Mouse (Mus musculus) megakaryocyte, embryonic 14.5 days (primary cell): ENCODE results near the gene H6pd. TPM values are rescaled to one million over a fixed set of nuclear protein-coding genes. Genes with fewer than 3 reads are reported as not detected.

Experiments
- H3K27me3 ChIP-seq: replicated peaks from 2 replicates; pipeline ENCODE3; 2012; ENCODE audit warnings: inconsistent platforms
- H3K36me3 ChIP-seq: replicated peaks from 2 replicates; pipeline ENCODE3; 2012; ENCODE audit warnings: low read length, inconsistent platforms, mixed read lengths
- H3K4me1 ChIP-seq: 2 replicates; pipeline ENCODE4 v1.6.1; 2012; ENCODE audit warnings: inconsistent platforms
- H3K4me3 ChIP-seq: replicated peaks from 2 replicates; pipeline ENCODE3; 2012; ENCODE audit warnings: moderate library complexity, mild to moderate bottlenecking, inconsistent platforms
- H3K9me3 ChIP-seq: 2 replicates; pipeline ENCODE4 v1.6.1; 2012; ENCODE audit warnings: inconsistent platforms
- FLI1 ChIP-seq: IDR thresholded peaks from 2 replicates; pipeline ENCODE4 v1.6.1; 2012; ENCODE audit warnings: low read length, inconsistent platforms, mixed read lengths
- GATA1 ChIP-seq: IDR thresholded peaks from 3 replicates; pipeline ENCODE4 v1.6.1; 2012; ENCODE audit warnings: mixed read lengths, low read length, inconsistent platforms, borderline replicate concordance
- polyA plus RNA-seq: library from polyadenylated mRNA; stranded (reverse); fragments of >175 nt; gene quantifications from 2 replicates; pipeline ENCODE4 v1.2.3, GENCODE M21; 2012; ENCODE audit warnings: low replicate concordance; ENCODE audit not compliant: insufficient read depth

H6pd gene
- polyA plus RNA-seq, 1 experiment = 6.8 TPM

DNA sequence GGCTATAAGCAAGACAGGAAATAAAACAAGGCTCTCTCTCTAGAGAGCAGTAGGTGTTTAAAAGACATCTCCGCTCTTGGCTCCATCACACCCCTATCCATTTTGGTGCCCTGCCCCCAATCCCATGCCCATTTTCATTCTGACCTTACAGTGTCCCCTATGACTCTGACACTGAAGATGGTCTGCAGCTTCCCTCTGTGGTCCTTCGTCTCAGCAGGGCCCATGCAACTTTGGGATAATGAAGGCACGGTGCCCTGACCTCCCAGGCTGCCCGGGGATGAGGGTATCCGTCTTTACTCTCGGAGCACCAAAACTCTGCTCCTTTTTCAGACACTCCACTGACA lies 736 bp upstream of the H6pd start:
- peak overlapping the region; percentile 94 for H3K4me3 ChIP-seq
- peaks cover 75% of the 10 kb centered on the region for H3K4me1 ChIP-seq

DNA sequence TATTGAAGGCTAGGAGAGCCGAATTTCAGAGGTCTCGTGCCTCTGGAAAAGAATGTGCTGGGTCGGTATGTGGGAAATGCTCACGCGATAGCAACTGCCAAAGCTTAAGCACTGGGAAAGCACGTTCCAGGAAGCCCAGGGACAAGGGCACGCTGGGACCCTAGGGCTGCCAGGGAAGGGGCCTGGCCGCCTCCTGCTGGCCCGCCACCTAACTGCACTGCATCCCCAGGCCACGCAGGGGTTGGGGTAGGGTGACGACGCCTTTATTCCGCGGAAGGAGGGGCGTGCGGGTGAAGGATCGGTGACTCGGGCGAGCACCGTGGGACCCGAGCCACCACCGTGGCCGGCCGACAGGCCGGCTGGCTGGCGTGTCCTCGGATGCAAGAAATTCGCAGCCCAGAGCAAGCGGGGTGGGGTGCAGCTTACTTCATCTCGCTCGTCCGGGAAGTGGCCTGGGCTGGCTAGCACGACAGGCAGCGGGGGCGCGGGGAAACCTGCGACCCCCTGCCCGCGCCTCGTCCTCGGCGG lies 434 bp downstream of the H6pd start:
- Histone ChIP-seq H3K9me3 (peaks cover 11% of the 10 kb centered on the region), H3K27me3 (no peaks in the 10 kb centered on the region), H3K4me1 (peaks cover 87% of the 10 kb centered on the region), H3K36me3 (peaks cover 19% of the 10 kb centered on the region), H3K4me3 (peak overlapping the region; percentile 94)
- TF ChIP-seq GATA1 (no peak), FLI1 (no peak)

More for the DNA sequence above, 736 bp upstream of the H6pd start:
- Histone ChIP-seq H3K36me3 (peaks cover 19% of the 10 kb centered on the region), H3K27me3 (no peaks in the 10 kb centered on the region), H3K9me3 (peaks cover 10% of the 10 kb centered on the region)
- no peak for TF ChIP-seq GATA1
- no peak for TF ChIP-seq FLI1

DNA sequence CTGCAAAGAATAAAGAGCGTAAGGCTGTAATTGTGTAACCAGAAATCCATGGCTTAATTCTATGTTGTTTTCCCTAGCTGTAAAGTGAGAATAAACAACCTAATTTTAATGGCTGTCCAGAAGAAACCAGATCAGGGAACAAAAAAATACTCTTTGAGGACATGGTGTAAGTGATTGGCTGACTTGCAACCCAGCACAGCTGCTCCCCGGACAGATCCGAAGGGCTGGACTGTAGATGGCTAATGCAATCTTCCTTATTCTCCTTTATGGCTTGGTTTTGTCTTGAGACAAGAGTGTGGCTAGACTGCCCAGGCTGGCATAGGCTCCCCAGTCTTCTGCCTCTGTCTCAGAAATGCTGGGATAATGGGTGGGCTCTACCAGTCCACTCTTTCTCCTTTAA lies 1.4 kb downstream of the H6pd start:
- Histone ChIP-seq H3K4me1 (peaks cover 95% of the 10 kb centered on the region), H3K9me3 (peaks cover 11% of the 10 kb centered on the region), H3K27me3 (no peaks in the 10 kb centered on the region), H3K4me3 (peak overlapping the region; percentile 94), H3K36me3 (peaks cover 19% of the 10 kb centered on the region)
- TF ChIP-seq FLI1 = no peak
- TF ChIP-seq GATA1 = no peak

DNA sequence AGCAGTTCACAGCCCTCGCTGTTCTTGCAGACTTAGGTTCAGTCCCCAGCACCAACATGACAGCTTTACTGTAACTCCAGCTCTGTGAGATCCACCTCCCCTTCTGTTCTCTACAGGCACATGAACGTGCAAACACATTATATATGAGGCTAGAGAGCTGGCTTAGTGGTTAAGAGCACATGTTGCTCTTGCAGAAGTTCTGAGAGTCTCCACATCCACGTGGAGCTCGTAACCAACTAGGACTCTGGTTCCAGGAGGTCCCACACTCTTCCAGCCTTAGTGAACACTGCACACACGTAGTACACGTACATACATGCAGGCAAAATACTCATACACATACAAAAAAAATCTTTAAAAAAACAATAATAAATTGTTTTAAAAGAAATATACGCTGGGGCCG lies 1.8 kb downstream of the H6pd start:
- no peak for TF ChIP-seq FLI1
- TF ChIP-seq GATA1 = no peak
- no peaks in the 10 kb centered on the region for H3K27me3 ChIP-seq
- peaks cover 95% of the 10 kb centered on the region for H3K4me1 ChIP-seq
- H3K9me3 ChIP-seq = peaks cover 11% of the 10 kb centered on the region
- H3K4me3 ChIP-seq = peak overlapping the region; percentile 31
- H3K36me3 ChIP-seq = peaks cover 19% of the 10 kb centered on the region

DNA sequence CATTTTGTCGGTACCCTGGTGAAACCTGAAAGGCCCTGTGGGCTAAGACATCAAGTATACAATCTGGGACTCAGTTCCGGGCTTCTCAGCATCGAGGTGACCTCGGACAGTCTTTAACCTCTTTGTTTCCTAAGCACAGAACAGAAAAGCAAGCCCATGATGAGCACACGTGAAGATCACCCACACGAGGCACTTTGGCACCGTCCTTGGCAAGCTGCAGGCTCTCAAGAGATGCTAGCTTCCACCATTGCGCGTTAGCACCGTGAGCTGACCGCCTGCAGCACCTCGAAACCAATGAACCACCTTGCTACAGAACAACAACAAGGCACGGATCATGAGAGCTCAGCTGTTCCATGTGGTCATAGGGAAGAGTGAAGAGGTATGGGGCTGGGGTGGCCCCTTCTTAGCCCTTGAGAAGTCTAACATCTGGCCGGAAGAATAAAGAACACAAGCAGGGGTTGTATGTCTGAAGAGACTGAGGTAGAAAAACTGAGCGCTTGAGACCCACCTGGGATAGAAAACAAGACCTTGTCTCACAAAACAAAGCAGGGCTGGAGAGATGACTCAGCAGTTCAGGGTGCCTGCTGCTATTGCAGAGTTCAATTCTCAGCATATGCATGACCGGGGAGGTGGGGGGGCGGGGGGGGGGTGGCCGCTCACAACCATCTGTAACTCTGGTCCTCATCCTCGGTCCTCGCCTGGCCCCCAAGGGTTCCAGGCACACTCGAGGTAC lies 2.5 kb downstream of the H6pd start:
- Histone ChIP-seq H3K27me3 (no peaks in the 10 kb centered on the region), H3K36me3 (peaks cover 19% of the 10 kb centered on the region), H3K9me3 (peaks cover 11% of the 10 kb centered on the region), H3K4me3 (no peak overlapping the region), H3K4me1 (peaks cover 95% of the 10 kb centered on the region)
- TF ChIP-seq GATA1 = no peak
- no peak for TF ChIP-seq FLI1

GRCm38 (mm10) chr4:150005231-150005630 lies 3.6 kb downstream of the H6pd start:
- H3K27me3 ChIP-seq = no peaks in the 10 kb centered on the region
- TF ChIP-seq GATA1 (no peak), FLI1 (no peak)
- peaks cover 19% of the 10 kb centered on the region for H3K36me3 ChIP-seq
- H3K4me1 ChIP-seq = peaks cover 95% of the 10 kb centered on the region
- H3K9me3 ChIP-seq = peaks cover 11% of the 10 kb centered on the region
- H3K4me3 ChIP-seq = no peak overlapping the region

- no peak overlapping the region for H3K4me3 ChIP-seq
- H3K9me3 ChIP-seq = peaks cover 11% of the 10 kb centered on the region
- peaks cover 97% of the 10 kb centered on the region for H3K4me1 ChIP-seq
- TF ChIP-seq GATA1 = no peak
- TF ChIP-seq FLI1 = no peak
- H3K36me3 ChIP-seq = peaks cover 25% of the 10 kb centered on the region
- H3K27me3 ChIP-seq = no peaks in the 10 kb centered on the region
These were observed 5.2 kb downstream of the H6pd start for GRCm38 (mm10) chr4:150003641-150004040.

GRCm38 (mm10) chr4:150003021-150003580 lies 5.7 kb downstream of the H6pd start:
- no peak for TF ChIP-seq GATA1
- no peak for TF ChIP-seq FLI1
- peaks cover 99% of the 10 kb centered on the region for H3K4me1 ChIP-seq

DNA sequence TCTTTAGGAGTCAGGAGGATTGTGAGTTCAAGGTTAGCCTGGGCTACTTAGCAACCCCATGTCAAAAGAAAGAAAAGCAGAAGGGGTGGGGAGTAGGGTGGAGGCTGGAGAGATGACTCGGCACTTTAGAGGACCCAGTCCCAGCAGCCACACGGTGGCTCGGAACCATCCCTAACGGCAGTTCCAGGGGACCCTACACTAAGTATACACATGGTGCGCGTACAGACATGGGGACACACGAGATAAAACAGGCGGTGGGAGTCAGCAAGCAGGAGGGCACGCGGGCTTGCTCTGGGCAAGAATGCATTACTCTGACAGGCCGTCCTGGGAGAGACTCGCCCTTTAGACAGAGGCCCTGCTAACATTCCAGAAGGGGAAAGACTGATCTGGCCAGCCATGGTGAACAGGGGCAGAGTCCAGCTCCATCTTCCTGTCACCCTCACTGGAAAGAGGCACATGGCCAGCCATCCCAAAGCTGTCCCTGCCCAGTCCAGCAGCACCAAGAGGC lies 6.7 kb downstream of the H6pd start:
- TF ChIP-seq FLI1 = no peak
- TF ChIP-seq GATA1 = no peak
- H3K27me3 ChIP-seq = no peaks in the 10 kb centered on the region
- peaks cover 95% of the 10 kb centered on the region for H3K4me1 ChIP-seq
- peaks cover 11% of the 10 kb centered on the region for H3K9me3 ChIP-seq
- H3K36me3 ChIP-seq = peaks cover 25% of the 10 kb centered on the region
- peak overlapping the region; percentile 86 for H3K4me3 ChIP-seq

More at GRCm38 (mm10) chr4:150003021-150003580, 5.7 kb downstream of the H6pd start:
- Histone ChIP-seq H3K9me3 (peaks cover 11% of the 10 kb centered on the region), H3K27me3 (no peaks in the 10 kb centered on the region), H3K36me3 (peaks cover 25% of the 10 kb centered on the region), H3K4me3 (no peak overlapping the region)
